Mouse (Mus musculus): ENCODE results near the gene Olfr513. TPM values are rescaled to one million over a fixed set of nuclear protein-coding genes. Genes with fewer than 3 reads are reported as not detected.

Gene Olfr513
- not detected for total RNA-seq (2021)
- long read RNA-seq, experiment 1, result 0 reads
- long read RNA-seq, experiment 2, result 0 reads

DNA sequence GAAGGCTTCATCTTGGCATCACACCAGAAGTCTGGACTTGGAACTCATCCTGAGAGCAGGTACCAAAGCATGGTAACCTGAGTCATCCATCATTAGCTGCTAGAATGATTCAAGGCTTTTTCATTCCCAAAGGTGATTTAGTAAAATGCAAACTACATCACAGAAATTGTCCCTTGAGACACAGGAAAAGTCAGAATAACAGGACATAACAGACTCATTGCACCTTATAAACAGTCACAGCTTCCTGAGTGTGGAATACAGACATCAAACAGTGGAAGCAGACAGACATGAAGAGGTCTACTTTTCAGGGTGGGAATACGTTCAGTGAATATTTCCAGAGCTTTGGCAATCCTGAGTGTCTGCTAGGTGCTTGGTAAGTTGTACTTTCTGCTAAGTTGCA lies at the start of gene Olfr513:
TSS of gene Olfr513 (plus strand) at position 301 of the 400 bp plus-strand sequence.
- no peak for DNase-seq (ENCODE audit: low spot score)

DNA sequence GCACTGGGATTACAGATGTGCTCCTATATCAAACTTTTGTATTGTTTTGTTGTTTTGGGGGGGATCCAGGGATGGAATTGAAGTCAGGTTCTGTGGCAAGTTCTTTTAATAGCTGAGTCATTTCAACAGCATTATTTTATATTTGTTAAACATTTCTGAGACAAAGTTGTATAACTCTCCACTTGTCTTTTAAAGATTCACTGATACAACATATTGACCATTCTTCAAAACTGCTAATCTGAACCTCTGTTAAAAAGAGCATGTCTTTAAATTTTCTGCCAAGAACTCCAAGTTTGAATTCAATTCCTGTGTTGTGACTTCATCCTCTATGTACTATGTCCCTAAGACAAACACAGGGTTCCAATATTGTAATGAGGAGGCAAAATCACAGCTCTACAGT lies 37.8 kb upstream of the Olfr513 start, which contains the start of gene Olfr512:
TSS of gene Olfr512 (plus strand) at position 301 of the 400 bp plus-strand sequence.
- no peak for DNase-seq (ENCODE audit: low spot score)

DNA sequence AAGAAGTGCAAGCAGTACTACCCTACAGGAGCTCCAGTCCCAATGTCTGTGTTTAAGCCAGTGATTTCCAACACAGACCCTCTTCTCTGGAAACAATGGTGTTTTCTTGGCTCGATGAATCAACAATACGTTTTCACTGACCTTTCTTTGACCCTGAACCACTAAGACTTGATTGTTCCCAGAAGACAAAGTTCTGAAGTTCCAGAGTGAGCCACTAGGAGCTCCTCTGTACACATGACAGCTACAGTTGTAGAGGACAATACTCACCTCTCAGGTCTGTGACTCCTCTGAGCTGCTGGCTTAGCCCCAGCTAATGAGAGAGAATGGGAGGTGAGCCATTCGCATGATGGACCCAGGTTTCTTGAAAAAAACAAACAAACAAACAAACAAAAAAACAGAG lies 9.6 kb downstream of the Olfr513 start:
- no peak for DNase-seq (ENCODE audit: low spot score)

DNA sequence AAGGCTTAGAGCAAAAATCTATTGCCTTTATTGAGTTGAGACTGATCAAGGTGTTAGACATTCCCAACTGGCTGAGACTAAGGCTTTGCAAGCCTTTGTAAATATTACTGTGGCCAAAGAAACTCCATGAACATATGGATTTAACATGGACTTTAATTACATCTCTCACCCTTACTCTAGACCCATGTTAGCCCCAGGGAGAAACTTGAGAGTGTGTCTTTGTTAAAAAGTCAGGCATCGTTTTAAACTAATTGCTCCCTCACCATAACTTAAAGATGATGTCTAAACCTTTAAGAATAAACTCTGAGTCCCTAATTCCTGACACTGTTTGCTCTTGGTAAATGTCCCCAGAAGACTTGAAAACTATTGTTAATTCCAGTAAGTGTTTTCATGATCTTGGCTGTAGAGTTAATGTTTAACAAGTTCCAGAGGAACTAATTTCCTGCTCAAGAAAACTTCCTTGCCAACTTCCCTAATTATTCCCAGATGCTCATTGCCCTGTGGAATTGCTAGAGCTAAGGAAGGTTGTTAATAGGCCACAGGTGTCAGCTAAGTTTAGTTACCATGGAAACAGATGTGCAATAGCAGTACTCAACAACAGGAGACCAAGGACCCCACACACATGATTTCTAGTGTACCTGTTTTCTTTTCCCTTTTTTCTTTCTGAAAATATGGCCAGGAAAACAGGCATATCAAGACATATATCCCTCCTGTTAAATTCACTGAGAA lies 46.6 kb downstream of the Olfr513 start:
- peak; percentile 53 for DNase-seq (ENCODE audit: low spot score)

Other genes starting within 250 kb of the Olfr513 start
- gene Olfr502, start 225.9 kb upstream of the Olfr513 start, total RNA-seq (2021), result not detected
- not detected for gene Olfr503, start 206.4 kb upstream of the Olfr513 start, total RNA-seq (2021)
- gene Olfr504, start 185.2 kb upstream of the Olfr513 start, total RNA-seq (2021), result not detected
- gene Olfr506, start 140.2 kb upstream of the Olfr513 start, total RNA-seq (2021), result not detected
- gene Olfr507, start 129.2 kb upstream of the Olfr513 start, total RNA-seq (2021), result not detected
- gene Olfr508, start 121.0 kb upstream of the Olfr513 start, total RNA-seq (2021), result not detected
- not detected for gene Olfr509, start 99.1 kb upstream of the Olfr513 start, total RNA-seq (2021)
- gene Olfr510, start 84.6 kb upstream of the Olfr513 start, total RNA-seq (2021), result not detected
- not detected for gene Olfr512, start 37.7 kb upstream of the Olfr513 start, total RNA-seq (2021)
- gene Olfr514, start 75.0 kb downstream of the Olfr513 start, total RNA-seq (2021), result not detected
- not detected for gene Olfr516, start 99.6 kb downstream of the Olfr513 start, total RNA-seq (2021)
- gene Olfr517, start 121.4 kb downstream of the Olfr513 start, total RNA-seq (2021), result not detected
- not detected for gene Olfr518, start 134.0 kb downstream of the Olfr513 start, total RNA-seq (2021)
- gene Olfr519, start 143.4 kb downstream of the Olfr513 start, total RNA-seq (2021), result not detected
- 1 to 10 TPM; 1.1 to 2.7 TPM for gene Nlrp10, start 179.2 kb downstream of the Olfr513 start, total RNA-seq (2021)
- gene Eif3f, start 183.4 kb downstream of the Olfr513 start, total RNA-seq (2021), result 100 to 1,000 TPM; 119 TPM
- under 1 TPM; 0.30 to 0.59 TPM for gene Tub, start 199.4 kb downstream of the Olfr513 start, total RNA-seq (2021)

Data from gastrocnemius, adult 18-20 months (tissue).